Mouse (Mus musculus) 3134 (cell line): Measurements from ENCODE around the gene Id2.
A peak's percentile ranks its signal among the peaks of the same experiment; 100 is the strongest.

Experiments used
- DNase-seq: peaks from one replicate; pipeline ENCODE4 v3.0.0-alpha.2; 2011; ENCODE audit warnings: low spot score; ENCODE audit not compliant: insufficient read length; ENCODE audit errors: extremely low read depth

Id2 gene

GRCm38 (mm10) chr12:25092027-25092704, 4.8 kb downstream of the Id2 start:
- DNase-seq: peak; percentile 79

GRCm38 (mm10) chr12:25089433-25089832, 7.5 kb downstream of the Id2 start:
- DNase-seq: no peak

DNA sequence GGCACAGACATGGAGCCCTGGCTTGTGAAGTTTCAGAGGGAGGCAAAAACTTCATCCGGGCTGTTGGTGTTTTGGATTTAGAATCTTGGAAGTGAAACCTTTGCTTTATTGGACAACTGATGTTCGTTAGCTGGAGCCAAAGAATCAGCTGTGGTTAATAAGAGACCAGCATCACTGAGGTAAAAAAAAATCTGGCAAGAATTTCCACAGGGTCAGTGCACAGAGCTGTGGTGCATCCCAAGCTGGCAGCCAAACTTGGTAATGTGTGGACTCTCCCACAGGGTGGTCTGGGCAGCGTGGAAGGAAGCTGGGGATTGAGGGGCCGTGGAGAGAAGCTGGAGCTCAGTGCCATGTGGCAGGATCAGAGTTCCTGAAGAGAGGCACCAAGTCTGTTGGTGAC, 10.0 kb downstream of the Id2 start:
- DNase-seq: no peak

GRCm38 (mm10) chr12:25083260-25084178, 13.4 kb downstream of the Id2 start:
- no peak for DNase-seq

DNA sequence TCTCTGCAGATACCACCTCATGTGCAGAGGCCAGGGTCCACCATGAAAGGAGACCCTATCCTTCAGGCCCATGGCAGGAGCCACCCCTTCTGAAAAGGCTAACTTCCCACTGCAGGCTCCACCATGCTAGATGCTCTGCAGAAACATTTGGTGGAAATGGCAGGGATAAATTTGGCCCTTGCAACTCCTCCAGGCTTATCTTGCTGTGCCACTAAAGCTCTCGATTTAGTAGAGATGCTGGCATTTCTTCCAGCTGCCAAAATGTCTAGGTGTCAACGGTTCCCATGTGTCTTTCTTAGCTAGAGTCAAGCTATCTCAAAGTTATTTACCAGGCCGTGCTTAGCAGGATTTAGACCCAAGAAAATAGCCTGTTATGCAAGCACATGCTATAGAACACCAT, 22.6 kb downstream of the Id2 start:
- no peak for DNase-seq

DNA sequence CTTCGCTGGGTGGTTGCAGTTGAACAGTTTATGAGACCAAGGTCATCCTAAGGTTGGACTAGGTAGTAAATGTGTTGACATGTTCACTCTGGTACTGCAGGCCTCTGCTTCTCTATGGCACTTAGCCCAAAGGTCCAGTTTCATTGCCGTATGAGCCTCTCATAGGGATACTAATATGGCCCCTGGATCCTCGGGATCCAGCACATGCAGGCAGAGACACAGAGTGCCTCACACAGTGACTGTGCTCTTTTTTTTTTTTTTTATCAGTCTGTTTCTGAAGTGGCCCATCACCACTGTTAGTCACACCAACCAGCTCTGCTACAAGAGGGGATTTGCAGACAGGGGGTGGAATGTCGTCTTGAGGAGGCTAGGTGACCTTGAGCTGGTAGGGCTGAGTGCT, 23.6 kb downstream of the Id2 start:
- no peak for DNase-seq

DNA sequence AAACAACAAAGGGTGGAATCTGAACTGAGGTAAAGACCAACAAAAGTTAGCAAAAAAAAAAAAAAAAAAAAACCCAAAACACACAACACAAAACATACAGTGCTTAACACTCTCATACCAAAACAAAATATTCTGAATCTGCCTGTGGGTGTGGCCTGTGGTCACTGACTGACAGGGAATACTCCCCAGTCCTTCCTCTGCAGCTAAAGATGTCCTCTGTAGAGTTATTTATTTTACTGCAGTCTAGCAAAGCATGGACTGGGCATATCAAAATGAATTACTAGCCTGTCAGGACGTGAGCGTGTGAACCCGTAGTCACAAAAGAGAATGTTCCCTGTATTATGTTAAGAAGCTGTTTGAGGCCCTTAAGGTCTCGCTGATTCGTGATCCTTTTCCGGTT, 34.7 kb downstream of the Id2 start:
- no peak for DNase-seq

- DNase-seq: no peak
Observed at GRCm38 (mm10) chr12:25060901-25061300, 36.0 kb downstream of the Id2 start.

- DNase-seq: peak; percentile 14
Observed at GRCm38 (mm10) chr12:25059487-25060200, 37.3 kb downstream of the Id2 start.

GRCm38 (mm10) chr12:25054963-25055362, 42.0 kb downstream of the Id2 start:
- DNase-seq: no peak

GRCm38 (mm10) chr12:25054511-25054910, 42.4 kb downstream of the Id2 start:
- DNase-seq: no peak

DNA sequence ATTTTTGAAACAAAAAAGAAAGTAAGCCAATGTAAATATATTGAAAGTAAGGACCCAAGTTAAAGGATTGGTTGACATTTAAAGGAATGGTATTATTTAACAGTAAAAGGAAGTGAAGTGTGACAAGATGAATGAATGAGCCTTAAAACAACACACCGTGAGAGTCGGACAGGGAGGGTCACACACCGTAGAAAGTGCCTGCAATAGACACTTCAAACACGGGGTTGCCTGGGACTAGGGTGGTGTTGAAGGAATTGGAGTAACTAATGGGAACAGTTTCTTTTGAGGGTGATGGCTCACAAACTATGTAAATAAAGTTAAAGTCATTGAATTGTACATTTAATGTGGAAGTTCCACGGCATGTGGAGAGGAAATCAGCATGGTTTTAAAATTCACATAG, 47.7 kb downstream of the Id2 start:
- no peak for DNase-seq

- DNase-seq: no peak
Observed at GRCm38 (mm10) chr12:25044579-25044978, 52.4 kb downstream of the Id2 start.

DNA sequence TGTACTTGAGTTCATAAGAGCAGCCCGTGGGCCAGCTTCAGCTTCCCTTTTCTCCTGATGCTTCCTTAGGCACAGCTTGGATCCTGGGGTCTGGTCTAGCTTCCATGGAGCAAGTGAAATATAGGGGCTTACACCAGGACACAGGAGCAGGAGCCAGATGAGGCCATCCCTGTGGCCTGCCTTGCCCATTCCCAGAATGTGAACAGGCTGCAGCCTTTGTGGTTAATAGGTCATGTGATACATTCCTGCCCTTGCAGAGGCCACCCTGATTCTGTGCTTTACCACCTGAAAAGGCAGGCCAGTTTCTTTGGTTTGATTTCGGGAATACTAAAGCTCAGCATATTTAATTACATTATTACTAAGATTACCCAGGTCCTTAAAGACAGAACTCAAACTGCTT, 52.9 kb downstream of the Id2 start:
- DNase-seq: no peak
